Mouse (Mus musculus) 3134 (cell line): Measurements from ENCODE around the gene Cacna1d.

Source experiments
- DNase-seq: peaks from one replicate; pipeline ENCODE4 v3.0.0-alpha.2; 2011; ENCODE audit warnings: low spot score; ENCODE audit not compliant: insufficient read length; ENCODE audit errors: extremely low read depth

Gene Cacna1d

DNA sequence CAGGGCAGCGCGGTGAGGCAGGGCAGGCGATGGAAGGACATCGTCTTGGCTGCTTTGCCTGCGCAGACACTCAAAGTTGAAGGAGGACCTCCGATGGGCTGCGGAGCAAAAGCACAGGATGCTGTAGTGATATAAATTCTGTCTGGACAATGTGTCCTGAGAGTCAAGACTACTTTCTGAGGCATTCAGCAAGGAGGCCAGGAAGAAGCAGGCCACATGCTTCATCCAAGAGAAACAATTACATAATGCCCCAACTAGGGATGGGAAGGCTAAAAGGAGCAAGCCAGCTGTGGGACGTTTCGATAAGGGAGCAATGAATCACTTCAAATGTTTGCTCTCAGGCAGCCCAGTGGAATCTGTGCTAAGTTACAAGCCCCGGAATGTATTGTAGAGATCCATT, 446.0 kb downstream of the Cacna1d start:
- no peak for DNase-seq

DNA sequence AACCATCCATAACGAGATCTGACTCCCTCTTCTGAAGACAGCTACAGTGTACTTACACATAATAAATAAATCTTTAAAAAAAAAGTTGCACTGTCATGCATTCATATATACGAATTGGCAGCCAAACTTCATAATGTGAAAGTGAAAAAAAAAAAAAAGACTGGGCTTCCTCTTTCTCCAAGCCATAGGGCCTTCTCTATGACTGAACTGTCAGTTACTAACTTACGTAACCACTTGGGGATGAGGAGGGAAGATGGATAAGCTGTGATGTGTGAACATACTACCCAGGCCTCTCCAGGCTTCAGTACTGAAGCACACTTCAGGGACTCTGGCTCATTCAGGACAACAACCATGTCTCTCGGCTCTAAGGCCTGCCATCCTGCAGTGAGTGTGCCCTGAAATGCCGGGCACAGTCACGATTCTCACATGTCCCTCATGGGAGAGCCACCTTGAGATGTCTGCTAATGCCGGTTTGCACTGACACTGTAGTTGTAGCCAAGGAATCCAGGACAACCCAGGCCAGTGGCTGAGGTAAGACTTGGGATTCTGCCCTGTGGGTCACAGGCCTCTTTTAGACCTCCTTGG, 447.8 kb downstream of the Cacna1d start:
- DNase-seq: no peak

DNA sequence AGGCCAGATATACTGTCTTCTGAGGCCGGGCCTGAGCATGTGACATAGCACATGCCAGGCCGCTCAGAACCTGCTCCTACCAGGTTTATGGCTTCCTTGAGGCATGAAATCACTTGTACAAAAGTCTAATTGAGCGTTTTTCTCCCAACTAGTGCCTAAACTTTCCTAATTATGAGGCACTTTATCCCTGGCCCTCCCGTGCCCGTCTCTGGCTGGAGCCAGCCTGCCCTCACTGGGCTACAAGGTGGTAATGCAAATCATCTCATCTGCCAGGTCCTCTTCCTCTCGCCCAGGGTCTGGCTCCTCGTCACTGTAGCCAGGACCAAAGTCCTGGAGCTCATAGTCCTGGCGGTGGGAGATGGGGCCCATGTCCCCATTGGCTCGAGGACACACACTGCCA, 449.4 kb downstream of the Cacna1d start:
- no peak for DNase-seq

DNA sequence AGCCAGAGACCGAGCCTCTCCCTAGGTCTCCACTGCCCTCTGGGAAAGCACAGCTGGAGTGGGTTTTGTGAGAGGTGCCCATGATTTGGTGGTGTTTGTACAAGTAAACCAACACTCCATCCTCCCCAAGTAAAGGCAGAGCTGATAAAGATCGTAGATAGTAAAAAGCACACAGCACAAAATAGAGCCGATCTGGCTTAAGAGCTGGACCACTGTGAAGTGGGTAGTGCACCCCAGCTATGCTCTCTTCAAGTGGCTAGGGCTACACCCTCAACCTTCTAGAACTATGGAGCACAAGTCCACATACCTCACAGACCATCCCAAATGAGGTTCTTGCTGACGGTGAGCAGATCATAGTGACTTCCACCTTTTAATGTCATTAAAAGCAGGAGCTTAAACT, 451.8 kb downstream of the Cacna1d start:
- DNase-seq: no peak

DNA sequence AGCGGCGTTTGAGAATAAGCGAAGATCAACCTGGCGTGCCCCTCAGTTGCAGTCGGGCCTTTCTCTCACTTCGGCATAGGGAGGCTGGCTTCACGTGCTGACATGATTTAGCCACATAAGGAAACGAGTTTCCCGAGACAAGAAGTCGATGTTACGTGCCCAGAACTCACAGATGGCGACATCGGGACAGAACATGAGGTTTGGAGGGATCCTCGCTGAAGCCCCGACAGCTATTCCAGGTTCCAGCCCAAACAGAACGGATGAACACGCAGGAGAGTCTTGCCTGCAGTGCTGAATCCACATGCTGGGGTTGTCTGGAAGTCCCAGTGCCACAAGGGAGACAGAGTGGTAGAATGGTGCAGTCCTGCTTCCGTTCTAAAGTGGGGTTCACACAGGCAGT, 452.8 kb downstream of the Cacna1d start:
- no peak for DNase-seq

DNA sequence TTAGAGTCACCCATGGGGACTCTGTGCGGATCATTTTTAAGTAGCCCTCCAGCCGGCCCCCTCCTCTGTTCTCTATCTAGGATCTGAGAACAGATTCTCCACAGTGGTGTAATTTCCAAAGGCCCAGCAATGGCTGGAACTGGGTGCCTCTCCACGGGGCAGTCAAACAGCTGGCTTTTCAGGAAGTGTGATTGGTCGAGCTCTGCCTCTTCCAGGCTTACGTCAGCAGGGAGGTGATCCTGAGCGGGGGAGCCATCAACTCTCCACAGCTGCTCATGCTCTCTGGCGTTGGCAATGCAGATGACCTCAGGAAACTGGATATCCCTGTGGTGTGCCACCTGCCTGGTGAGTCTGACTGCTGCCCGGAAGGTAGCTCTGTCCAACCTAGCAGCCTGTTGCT, 457.9 kb downstream of the Cacna1d start:
- no peak for DNase-seq

DNA sequence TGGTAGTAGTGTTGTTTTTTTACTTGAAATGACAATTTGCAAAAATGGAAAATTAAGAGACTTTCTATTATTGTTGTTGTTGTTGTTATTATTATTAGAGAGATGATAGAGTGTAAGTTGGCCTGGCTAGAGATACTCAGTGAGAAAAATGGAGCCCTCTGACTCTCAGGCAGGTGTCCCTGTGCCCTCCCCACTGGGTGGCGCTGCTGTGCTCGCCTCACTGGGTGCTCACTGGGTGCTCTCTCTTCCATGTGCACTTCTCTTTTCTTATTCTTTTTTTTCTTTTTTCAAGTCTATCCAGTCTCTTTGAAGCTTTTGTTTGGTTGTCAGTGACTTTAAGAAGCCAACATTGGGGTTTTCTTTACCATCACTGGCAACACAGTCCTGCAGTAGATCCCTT, 463.9 kb downstream of the Cacna1d start:
- no peak for DNase-seq

- no peak for DNase-seq
These were observed 466.9 kb downstream of the Cacna1d start for GRCm38 (mm10) chr14:30024387-30024786.

- no peak for DNase-seq
These were observed 468.8 kb downstream of the Cacna1d start for GRCm38 (mm10) chr14:30022471-30022870.

- DNase-seq: no peak
These were observed 471.3 kb downstream of the Cacna1d start for GRCm38 (mm10) chr14:30019792-30020575.

DNA sequence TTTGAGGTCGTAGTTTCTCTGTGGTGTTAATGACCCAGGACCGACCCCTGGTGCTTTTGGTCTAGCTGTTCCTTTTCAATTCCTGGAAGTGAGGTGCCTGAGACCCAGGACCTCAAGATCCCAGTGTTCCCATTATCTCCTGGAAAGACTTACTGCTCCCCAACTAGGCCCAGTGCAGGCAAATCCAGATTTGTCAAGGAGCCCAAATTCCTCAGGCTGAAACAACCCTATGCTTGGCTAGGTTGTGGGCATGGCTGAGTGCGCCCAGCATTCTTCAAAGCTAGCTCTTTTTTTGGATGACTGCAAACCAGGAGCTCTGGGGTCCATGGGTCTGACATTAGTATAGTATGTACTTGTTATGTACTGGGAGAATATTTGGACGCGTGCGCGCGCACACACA, 471.9 kb downstream of the Cacna1d start:
- DNase-seq: no peak

DNA sequence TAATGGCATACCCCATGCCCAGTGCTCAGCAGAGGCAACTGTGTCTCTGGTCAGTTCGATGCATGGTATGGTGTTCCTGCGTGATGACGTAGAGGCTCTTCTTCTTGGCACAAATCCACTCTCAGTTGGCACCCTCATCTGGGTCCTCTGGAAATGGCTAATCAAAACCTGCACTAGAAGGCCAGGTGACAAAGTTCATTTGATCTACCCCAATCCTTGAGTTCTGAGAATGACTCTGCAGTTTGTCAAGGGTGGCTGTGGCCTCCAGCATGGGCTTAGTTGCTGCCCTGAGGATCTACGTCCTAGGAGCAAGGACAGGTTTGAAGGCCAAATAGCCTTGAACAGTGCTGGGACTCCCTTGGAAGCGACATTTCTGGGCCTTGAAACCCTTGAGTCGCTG, 472.4 kb downstream of the Cacna1d start:
- DNase-seq: no peak

DNA sequence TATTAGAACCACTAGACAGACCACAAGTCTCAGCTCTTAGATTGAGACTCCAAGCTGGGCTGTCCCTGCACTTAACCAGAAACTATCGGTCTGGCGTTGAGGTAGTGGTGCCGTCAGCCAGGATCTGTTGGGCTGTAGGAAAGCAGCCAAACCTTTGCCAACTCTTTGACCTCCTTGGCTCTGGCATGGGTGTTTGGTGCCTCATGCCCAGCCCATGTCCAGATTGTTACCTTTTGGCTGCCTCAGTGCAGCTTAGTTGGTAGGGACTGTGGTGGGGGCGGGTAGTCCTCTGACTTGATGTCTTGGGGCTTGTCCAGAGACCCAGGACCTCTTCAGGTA, 472.8 kb downstream of the Cacna1d start:
- DNase-seq: no peak

DNA sequence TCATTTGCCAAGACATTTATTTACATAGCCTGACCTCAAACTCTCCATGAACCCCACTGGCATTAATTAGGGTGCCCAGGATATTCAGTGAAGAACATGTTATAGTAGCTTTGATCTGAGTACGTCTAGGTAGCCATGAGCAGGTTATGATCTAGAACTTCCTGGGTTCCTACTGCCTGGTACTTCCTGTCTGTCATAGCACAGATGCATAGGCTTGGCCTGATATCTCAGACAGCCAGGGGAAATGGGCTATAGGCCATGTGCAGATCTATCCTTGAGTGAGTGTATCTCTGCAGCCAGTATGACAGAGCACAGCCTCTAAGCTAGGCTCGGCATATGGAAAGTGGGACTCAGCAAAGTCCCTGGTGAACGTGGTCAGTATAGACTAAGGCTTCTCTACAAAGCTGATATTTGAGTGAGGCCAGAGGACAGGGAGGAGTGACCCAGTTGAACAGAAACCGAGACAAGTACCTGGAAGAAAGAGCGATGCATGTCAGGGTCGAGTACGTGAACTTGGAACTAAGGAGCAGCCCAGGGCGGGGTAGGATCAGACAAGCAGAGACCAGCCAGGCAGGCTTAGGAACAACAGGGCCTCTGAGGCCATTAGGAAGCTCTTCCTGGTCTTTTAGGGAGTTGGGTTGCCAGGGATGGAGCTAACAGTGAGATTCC, 473.3 kb downstream of the Cacna1d start:
- DNase-seq: no peak

DNA sequence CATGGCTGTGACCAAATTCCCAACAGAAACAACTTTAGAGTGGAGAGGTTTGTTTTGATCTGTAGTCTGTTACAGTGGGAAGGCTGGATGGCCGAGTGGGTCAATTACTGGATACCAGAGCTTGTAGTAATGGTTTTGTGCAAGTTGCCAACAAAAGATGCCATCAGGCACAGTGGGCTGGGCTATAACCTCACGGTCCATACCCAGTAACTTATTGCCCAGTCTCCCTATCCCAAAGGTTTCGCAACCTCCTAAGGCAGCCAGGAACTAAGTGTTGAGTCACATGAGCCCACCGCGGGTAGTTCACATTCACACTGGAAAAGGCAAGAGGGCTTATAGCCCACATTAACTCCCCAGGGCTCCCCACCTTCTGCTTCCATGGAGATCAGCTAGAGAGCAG, 474.6 kb downstream of the Cacna1d start:
- peak; percentile 34 for DNase-seq

- DNase-seq: no peak
These were observed 476.2 kb downstream of the Cacna1d start for GRCm38 (mm10) chr14:30015008-30015407.

DNA sequence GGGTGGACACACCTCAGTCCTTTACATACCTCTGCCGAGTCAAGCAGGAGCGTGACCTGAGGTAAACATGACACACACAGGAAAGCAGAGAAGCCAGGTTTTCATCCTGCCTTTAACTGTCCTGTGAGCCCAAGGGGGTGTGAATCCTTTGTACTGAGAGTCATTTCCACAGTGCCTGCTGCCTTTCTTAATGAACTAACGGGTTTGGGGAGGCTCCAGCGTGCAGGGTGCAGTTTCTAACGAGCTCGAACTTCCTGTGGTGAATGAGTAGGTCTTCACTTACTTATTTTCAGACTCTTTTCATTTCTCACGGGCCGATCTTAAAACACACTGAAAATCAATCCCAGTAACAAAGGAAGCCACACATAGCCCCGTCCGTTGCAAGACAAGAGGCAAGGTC, 476.8 kb downstream of the Cacna1d start:
- no peak for DNase-seq

GRCm38 (mm10) chr14:30011886-30012560, 479.2 kb downstream of the Cacna1d start:
- peak; percentile 66 for DNase-seq

DNA sequence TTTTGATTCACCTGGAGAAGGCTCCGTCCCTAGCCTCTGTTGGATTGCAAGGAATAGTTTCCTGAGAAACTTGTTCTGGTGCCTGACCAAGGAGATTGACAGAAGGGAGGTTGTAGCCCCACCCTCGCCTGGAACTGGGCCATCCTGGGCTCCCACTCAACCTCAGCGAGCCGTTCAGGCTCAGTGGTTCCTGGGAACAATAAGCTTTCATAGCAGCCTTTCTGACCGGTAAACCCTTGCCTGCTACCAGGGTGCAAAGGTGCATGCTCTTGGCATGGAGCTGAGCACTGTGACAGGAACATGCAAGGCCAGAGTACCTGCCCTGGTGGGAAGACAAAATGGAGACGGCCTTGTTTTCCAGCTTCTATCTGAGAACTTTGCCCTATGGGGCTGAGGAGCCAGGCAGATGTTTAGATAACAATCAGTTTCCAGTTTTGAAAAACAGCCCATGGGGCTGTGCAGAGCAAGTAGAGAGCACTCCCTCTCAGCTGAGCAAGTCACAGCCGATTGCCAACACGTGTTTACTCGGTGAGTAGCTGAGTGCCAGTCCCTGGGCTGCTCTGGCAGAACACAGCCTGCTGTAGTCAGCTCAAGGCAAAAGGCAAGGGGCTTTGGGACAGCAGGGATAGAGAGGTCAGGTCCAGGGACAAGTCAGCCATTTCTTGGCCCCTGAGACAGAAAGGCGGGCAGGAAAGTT, 481.2 kb downstream of the Cacna1d start:
- peak; percentile 69 for DNase-seq

DNA sequence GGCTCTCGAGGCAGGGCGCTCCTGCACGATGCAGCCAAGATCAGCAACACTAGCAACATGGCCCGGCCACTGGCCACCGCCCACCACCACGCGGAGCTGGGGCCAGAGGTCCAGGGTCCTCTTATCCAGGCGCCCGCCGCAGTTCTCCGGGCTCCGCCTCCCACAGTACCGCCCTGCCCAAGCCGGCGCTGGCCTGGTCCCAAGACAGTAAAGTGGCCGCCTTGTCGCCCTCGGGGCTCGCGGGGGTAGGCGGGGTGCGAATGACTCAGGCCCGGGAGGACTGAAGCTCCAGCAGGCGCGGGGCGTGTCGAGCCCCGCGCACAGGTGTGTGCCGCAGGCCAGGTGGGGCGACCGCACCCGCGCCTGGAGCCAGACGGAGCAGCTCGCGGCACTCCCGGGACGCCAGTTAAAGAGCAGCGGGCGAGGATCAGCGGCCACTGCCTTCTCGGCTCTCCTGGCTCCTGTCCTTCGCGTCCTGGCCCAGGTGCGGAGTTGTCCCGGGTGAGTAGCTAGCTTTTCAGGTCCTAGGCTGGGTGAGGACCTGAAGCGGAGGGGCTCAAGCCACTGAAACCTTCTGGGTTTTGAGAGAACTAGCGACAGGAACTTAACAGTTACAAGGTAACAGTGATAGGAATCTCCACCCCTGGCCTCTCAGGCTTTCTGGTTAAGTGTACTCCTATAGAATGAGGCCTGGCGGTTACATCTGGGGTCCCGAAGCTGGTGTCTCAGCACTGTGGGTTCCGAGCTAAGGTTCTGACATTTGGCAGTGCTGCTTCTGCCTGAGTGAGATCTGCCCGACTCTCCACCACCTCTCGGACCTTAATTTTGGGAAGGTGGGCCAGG, 482.3 kb downstream of the Cacna1d start, which contains the start of the genes Il17rb and Chdh:
TSS of gene Il17rb (minus strand) at position 164 of the 843 bp plus-strand sequence.
TSS of gene Chdh (plus strand) at position 291 of the 843 bp plus-strand sequence.
- DNase-seq: peak; percentile 72
